Mouse (Mus musculus) neural tube, embryonic 11.5 days (tissue): Measurements from ENCODE around the gene Ddx50. TPM values are rescaled to one million over a fixed set of nuclear protein-coding genes. Genes with fewer than 3 reads are reported as not detected.
"Not testable (repeated sequence)": the region's sequence is repeated elsewhere in the genome, so short reads cannot be mapped to it uniquely, and the experiment has no call there.

ENCODE experiments used
- ATAC-seq: fragments of 200-750 bp; cut with Nextera tagmentation; 2 replicates; pipeline ENCODE4 v1.8.0; 2017; ENCODE audit warnings: moderate number of reproducible peaks, mild to moderate bottlenecking, moderate TSS enrichment, moderate library complexity; ENCODE audit not compliant: insufficient read depth, low FRiP score, low TSS enrichment
- DNase-seq: peaks from one replicate; pipeline ENCODE4 v3.0.0-alpha.2; 2015; ENCODE audit warnings: low spot score
- H3K27ac ChIP-seq: fragments of 300-500 bp; sonication (generic); 2 replicates; pipeline ENCODE4 v1.5.1; 2014; ENCODE audit warnings: low read depth, mild to moderate bottlenecking, low read length
- H3K27me3 ChIP-seq: fragments of 300-500 bp; sonication (generic); 2 replicates; pipeline ENCODE4 v1.6.1; 2014; ENCODE audit warnings: mild to moderate bottlenecking, low read length, mixed read lengths; ENCODE audit not compliant: control insufficient read depth, insufficient read depth
- H3K36me3 ChIP-seq: fragments of 300-500 bp; sonication (generic); 2 replicates; pipeline ENCODE4 v1.6.1; 2014; ENCODE audit warnings: mild to moderate bottlenecking, low read length, moderate library complexity, mixed read lengths; ENCODE audit not compliant: control insufficient read depth, insufficient read depth
- H3K4me1 ChIP-seq: fragments of 300-500 bp; sonication (generic); 2 replicates; pipeline ENCODE4 v1.6.1; 2014; ENCODE audit warnings: low read length, mixed read lengths; ENCODE audit not compliant: control insufficient read depth, insufficient read depth
- H3K4me2 ChIP-seq: fragments of 300-500 bp; sonication (generic); 2 replicates; pipeline ENCODE4 v1.6.1; 2014; ENCODE audit warnings: low read depth, mild to moderate bottlenecking, moderate library complexity
- H3K4me3 ChIP-seq: fragments of 300-500 bp; sonication (generic); 2 replicates; pipeline ENCODE4 v1.5.1; 2014; ENCODE audit warnings: low read depth, low read length
- H3K9ac ChIP-seq: fragments of 300-500 bp; sonication (generic); 2 replicates; pipeline ENCODE4 v1.6.1; 2014; ENCODE audit warnings: mild to moderate bottlenecking, low read length
- H3K9me3 ChIP-seq: fragments of 300-500 bp; sonication (generic); 2 replicates; pipeline ENCODE4 v1.6.1; 2016; ENCODE audit warnings: low read length; ENCODE audit not compliant: control insufficient read depth
- WGBS: fragments of 180-500 bp; shearing (Covaris S2); extraction: QIAGEN DNeasy Blood & Tissue Kit; methylation state at CpG from one replicate; pipeline ENCODE4 v1.1.7; 2014; 5-methylcytosine and 5-hydroxymethylcytosine counted together
- polyA plus RNA-seq: library from polyadenylated mRNA; unstranded; fragments of >200 nt; fragmentation: Nextera tagmentation; extraction: Ambion mirVana; gene quantifications from 2 replicates; pipeline ENCODE4 v1.2.1, GENCODE M21; 2014

Ddx50 gene
- polyA plus RNA-seq, 1 experiment from 2014 or later: 118 TPM

GRCm38 (mm10) chr10:62604161-62604560 lies 46.9 kb downstream of the Ddx50 start:
- Histone ChIP-seq H3K4me3 (no peak overlapping the region), H3K36me3 (no peaks in the 10 kb centered on the region), H3K27ac (no peak overlapping the region), H3K4me1 (0 out of 2 replicates have a peak, but pooled peaks cover 5% of the 10 kb centered on the region), H3K9me3 (no peaks in the 10 kb centered on the region), H3K9ac (no peak overlapping the region), H3K27me3 (no peaks in the 10 kb centered on the region), H3K4me2 (no peak overlapping the region)
- no peak for DNase-seq
- no peak for ATAC-seq
- WGBS: 86% methylated on average over 3 of the region's 3 CpGs

- DNase-seq: no peak
- 0 out of 2 replicates have a peak, but pooled peaks cover 5% of the 10 kb centered on the region for H3K4me1 ChIP-seq
- no peak overlapping the region for H3K4me3 ChIP-seq
- 91% methylated on average over 12 of the region's 12 CpGs for WGBS
- no peak overlapping the region for H3K27ac ChIP-seq
- no peak overlapping the region for H3K4me2 ChIP-seq
- no peak overlapping the region for H3K9ac ChIP-seq
- no peak for ATAC-seq
- no peaks in the 10 kb centered on the region for H3K9me3 ChIP-seq
- H3K27me3 ChIP-seq: no peaks in the 10 kb centered on the region
- 0 out of 2 replicates have a peak, but pooled peaks cover 1% of the 10 kb centered on the region for H3K36me3 ChIP-seq
Measured at GRCm38 (mm10) chr10:62603233-62604030, 47.6 kb downstream of the Ddx50 start.

- WGBS: 6% methylated on average over 53 of the region's 53 CpGs
Measured at GRCm38 (mm10) chr10:62602177-62603040, 48.6 kb downstream of the Ddx50 start, which contains the start of gene Ddx21. Ddx21 (minus strand) TSS chr10:62602281.

GRCm38 (mm10) chr10:62601833-62602176 lies 49.2 kb downstream of the Ddx50 start:
- Histone ChIP-seq H3K4me2 (peak overlapping the region; percentile 88), H3K9ac (peak overlapping the region; percentile 71), H3K27ac (no peak overlapping the region), H3K27me3 (no peaks in the 10 kb centered on the region), H3K9me3 (no peaks in the 10 kb centered on the region), H3K4me3 (peak overlapping the region; percentile 70), H3K4me1 (0 out of 2 replicates have a peak, but pooled peaks cover 5% of the 10 kb centered on the region), H3K36me3 (0 out of 2 replicates have a peak, but pooled peaks cover 6% of the 10 kb centered on the region)
- ATAC-seq (peak; percentile 85), DNase-seq (no peak)
- under 1% methylated on average over 23 of the region's 23 CpGs for WGBS

More at GRCm38 (mm10) chr10:62602177-62603040, 48.6 kb downstream of the Ddx50 start, which contains the start of gene Ddx21:
- H3K4me3 ChIP-seq: peak within 1 kb of the TSS; percentile 70
- H3K27ac ChIP-seq: no peak within 1 kb of the TSS
- DNase-seq: peak; percentile 93
- H3K36me3 ChIP-seq: 0 out of 2 replicates have a peak, but pooled peaks cover 6% of the 10 kb centered on the region
- H3K4me2 ChIP-seq: peak within 1 kb of the TSS; percentile 88
- peak; percentile 95 for ATAC-seq
- 0 out of 2 replicates have a peak, but pooled peaks cover 5% of the 10 kb centered on the region for H3K4me1 ChIP-seq
- no peaks in the 10 kb centered on the region for H3K9me3 ChIP-seq
- peak within 1 kb of the TSS; percentile 71 for H3K9ac ChIP-seq
- H3K27me3 ChIP-seq: no peaks in the 10 kb centered on the region

GRCm38 (mm10) chr10:62601053-62601791 lies 49.8 kb downstream of the Ddx50 start:
- Histone ChIP-seq H3K27ac (no peak overlapping the region), H3K9me3 (no peaks in the 10 kb centered on the region), H3K9ac (peak overlapping the region; percentile 71), H3K27me3 (no peaks in the 10 kb centered on the region), H3K4me1 (0 out of 2 replicates have a peak, but pooled peaks cover 5% of the 10 kb centered on the region), H3K4me2 (peak overlapping the region; percentile 88), H3K4me3 (peak overlapping the region; percentile 70), H3K36me3 (0 out of 2 replicates have a peak, but pooled peaks cover 6% of the 10 kb centered on the region)
- ATAC-seq: no peak
- 13% methylated on average over 20 of the region's 20 CpGs for WGBS
- DNase-seq: no peak

- Histone ChIP-seq H3K36me3 (0 out of 2 replicates have a peak, but pooled peaks cover 6% of the 10 kb centered on the region), H3K4me2 (no peak overlapping the region), H3K9ac (no peak overlapping the region), H3K9me3 (no peaks in the 10 kb centered on the region), H3K4me1 (0 out of 2 replicates have a peak, but pooled peaks cover 5% of the 10 kb centered on the region), H3K27me3 (no peaks in the 10 kb centered on the region), H3K4me3 (no peak overlapping the region), H3K27ac (no peak overlapping the region)
- no peak for ATAC-seq
- DNase-seq: no peak
- WGBS: 93% methylated on average over 6 of the region's 6 CpGs
Measured at GRCm38 (mm10) chr10:62600056-62600455, 51.0 kb downstream of the Ddx50 start.

- H3K4me2 ChIP-seq, DNase-seq, H3K36me3 ChIP-seq, H3K9me3 ChIP-seq, H3K4me3 ChIP-seq, H3K4me1 ChIP-seq, H3K27me3 ChIP-seq, ATAC-seq, H3K9ac ChIP-seq, H3K27ac ChIP-seq: not testable (repeated sequence)
- 89% methylated on average over 3 of the region's 3 CpGs for WGBS
Measured at GRCm38 (mm10) chr10:62599311-62599710, 51.7 kb downstream of the Ddx50 start.

- ATAC-seq: no peak
- 92% methylated on average over 7 of the region's 7 CpGs for WGBS
Measured at GRCm38 (mm10) chr10:62592496-62592895, 58.5 kb downstream of the Ddx50 start.

More at GRCm38 (mm10) chr10:62592496-62592895, 58.5 kb downstream of the Ddx50 start:
- no peak overlapping the region for H3K9ac ChIP-seq
- H3K4me1 ChIP-seq: no peaks in the 10 kb centered on the region
- no peak for DNase-seq
- H3K4me2 ChIP-seq: no peak overlapping the region
- no peak overlapping the region for H3K27ac ChIP-seq
- H3K27me3 ChIP-seq: no peaks in the 10 kb centered on the region
- H3K9me3 ChIP-seq: no peaks in the 10 kb centered on the region
- H3K4me3 ChIP-seq: no peak overlapping the region
- H3K36me3 ChIP-seq: peaks cover 29% of the 10 kb centered on the region
